Mouse (Mus musculus): ENCODE data around the gene Tmcc2. TPM values are rescaled to one million over a fixed set of nuclear protein-coding genes. Genes with fewer than 3 reads are reported as not detected.

Gene Tmcc2
- polyA plus RNA-seq, 2 experiments from 2014 or later, result 0.54 to 1.6 TPM

DNA sequence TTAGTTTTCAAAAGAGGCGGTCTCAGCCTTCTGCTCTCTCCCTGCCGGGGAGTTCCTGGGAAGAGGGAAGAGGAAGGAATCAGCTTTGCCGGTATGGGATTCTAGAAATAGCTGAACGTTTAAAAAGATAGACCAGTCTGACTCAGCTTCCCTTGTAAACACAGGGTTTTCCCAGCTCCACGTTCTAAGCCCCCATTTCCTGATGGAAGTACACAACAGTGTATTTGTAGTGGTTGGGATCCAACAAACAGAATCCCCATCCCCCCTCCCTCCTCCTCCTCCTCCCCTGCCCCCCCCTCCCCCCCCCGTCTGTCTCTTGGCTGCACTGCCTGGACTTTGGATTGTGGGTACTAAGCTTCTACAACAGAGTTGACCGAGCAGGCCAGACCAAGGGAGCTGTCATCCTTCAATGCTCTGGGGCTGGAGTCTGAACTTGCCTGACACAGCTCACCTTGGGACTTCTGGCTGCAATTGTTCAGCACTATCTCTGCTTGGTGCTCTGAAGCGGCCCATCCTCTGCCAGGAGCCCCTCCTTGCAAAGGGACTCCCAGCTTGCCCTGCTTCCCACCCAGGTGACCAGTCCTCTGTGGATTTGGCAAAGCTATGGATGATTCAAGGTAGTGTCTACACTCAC is 52.9 kb downstream of the Tmcc2 start:
- ATAC-seq, result no peak

GRCm38 (mm10) chr1:132336921-132337320 is 54.2 kb downstream of the Tmcc2 start:
- ATAC-seq, result no peak

- ATAC-seq, result no peak
Observed at GRCm38 (mm10) chr1:132335378-132335965, 55.6 kb downstream of the Tmcc2 start.

DNA sequence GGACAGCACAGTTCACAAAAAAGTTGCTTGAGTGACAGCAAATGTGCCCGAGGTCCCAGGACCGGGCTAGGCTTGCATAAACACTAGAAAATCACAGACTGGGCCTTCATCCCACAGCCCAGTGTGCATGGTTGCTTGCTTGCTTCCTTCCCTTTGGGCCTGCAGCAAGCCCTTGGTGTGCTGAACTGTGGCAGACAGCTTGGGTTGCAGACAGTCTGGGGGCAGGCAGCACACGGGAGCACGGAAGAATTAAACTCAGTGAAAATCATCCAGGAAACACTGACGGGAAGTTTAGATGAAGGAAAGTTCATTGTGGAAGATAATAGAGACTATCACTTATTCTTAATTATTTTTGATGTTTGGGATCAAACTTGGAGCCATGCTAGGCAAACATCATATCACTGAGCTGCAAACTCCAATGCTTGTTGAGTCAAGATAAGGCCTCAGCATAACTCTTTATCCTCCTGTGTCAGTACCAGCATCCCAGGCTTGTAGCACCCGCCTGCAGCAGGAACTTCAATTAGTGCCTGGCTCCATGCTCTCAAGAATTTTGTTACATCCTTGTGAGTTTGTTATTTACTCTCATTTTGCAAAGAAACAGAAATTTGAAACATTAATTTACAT is 56.8 kb downstream of the Tmcc2 start:
- no peak for ATAC-seq

DNA sequence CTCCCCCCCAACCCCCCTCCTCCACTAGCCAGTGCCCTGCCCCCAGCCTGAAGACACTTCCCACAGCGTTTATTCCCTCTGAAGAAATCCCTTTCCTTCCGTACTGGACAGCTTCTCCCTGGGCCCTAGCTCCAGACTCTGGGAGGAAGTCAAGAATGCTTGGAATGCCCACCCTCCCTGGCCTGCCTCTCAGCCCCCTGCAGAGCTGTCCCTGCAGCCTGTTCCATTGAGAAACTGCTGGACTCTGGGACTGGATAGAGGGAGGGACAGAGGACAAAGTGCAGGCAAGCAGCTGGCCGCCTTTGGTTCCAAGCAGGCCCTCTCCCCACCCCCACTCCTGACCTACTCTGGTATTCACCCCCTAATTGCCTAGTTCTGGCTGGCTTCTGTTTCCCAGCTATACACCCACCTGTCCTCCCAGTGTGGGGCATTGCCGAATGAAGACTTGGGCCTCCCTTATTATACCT is 57.4 kb downstream of the Tmcc2 start:
- no peak for ATAC-seq

DNA sequence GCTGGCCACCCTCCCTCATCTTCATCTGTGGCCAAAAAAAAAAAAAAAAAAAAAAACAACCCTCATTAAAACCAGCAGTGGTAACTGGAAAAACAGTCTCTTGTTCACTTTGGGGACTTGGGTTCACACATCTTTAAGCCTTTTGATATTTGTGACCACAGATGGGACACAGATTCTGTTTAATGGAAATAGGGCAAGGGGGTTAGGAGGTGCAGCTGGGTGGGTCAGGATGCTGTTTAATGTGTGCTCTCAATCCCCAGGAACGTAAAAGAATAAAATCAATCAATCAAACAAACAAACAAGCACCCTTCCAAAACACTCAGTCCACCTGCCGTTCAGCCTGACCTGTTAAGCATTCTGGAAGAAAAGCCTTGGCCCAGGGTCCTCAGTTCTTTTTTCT is 57.9 kb downstream of the Tmcc2 start:
- no peak for ATAC-seq

GRCm38 (mm10) chr1:132331283-132331682 is 59.8 kb downstream of the Tmcc2 start:
- no peak for ATAC-seq

DNA sequence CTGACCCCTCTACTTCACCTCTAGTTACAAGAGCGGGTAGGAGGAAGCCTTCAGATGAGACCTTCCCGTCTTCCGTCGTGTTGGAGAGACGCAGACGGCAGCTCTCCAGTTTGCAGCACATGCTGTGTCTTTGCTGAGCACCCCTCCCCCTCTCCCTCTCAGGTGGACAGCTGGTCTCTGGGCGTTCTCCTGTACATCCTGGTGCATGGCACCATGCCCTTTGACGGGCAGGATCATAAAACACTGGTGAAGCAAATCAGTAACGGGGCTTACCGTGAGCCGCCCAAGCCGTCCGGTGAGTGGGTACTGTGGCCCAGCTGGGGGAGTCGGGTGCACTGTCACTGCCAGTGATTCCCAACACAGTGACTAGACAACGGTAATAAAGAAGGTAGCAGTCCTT is 60.7 kb downstream of the Tmcc2 start:
- no peak for ATAC-seq

DNA sequence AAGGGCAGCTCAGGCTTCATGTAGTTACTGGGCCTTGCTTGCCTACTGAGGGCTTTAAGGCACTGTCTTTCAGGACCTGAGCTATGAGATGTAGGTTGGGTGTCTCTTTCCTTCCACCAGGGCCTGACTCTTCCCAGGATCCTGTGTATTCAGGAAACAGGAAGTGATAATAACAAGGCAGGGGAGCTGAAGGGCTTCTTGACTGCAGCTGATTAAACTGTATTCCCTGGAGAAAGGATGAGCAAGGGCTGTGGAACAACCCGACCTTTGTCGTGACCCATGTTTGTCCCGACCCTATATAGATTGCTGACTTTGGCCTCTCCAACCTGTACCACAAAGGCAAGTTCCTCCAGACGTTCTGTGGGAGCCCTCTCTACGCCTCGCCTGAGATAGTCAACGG is 61.4 kb downstream of the Tmcc2 start:
- no peak for ATAC-seq

DNA sequence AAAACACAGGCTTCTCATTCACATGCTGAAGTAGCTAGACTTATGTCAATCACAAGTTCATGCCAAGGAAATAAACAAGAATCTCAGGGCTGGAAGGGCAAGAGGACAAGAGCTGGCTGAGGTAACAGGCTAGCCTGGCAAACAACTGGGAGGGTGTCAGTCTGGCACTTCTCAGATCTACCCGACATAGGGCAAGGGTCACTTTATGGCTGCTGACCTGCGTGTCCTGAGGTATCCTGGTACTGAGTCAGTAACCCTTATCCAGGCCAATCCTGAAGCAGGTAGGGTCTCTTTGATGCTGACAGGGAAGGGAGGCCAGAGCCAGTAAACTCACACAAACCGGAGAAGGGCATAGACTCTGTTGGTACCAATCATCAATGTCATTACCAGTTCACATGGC is 62.5 kb downstream of the Tmcc2 start:
- ATAC-seq, result no peak

GRCm38 (mm10) chr1:132327477-132327876 is 63.6 kb downstream of the Tmcc2 start:
- ATAC-seq, result no peak

DNA sequence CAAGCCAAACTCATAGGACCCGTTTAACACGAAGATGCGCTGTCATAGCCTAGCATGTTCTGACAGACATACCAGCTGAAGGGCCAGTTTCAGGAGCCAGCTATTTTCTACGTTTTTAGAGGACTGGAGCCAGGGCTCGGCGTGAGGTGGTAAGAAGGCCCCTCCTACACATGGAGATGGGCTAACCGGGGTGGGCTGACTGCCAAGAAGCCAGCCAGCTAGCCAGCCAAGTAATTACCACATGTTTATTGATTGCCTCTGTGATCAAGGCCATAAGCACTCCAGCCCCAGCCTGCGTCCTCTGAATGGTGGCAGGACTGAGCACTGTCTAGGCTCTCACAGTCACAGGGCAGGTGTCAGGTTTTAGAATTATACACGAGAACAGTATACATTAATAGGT is 64.3 kb downstream of the Tmcc2 start:
- no peak for ATAC-seq

DNA sequence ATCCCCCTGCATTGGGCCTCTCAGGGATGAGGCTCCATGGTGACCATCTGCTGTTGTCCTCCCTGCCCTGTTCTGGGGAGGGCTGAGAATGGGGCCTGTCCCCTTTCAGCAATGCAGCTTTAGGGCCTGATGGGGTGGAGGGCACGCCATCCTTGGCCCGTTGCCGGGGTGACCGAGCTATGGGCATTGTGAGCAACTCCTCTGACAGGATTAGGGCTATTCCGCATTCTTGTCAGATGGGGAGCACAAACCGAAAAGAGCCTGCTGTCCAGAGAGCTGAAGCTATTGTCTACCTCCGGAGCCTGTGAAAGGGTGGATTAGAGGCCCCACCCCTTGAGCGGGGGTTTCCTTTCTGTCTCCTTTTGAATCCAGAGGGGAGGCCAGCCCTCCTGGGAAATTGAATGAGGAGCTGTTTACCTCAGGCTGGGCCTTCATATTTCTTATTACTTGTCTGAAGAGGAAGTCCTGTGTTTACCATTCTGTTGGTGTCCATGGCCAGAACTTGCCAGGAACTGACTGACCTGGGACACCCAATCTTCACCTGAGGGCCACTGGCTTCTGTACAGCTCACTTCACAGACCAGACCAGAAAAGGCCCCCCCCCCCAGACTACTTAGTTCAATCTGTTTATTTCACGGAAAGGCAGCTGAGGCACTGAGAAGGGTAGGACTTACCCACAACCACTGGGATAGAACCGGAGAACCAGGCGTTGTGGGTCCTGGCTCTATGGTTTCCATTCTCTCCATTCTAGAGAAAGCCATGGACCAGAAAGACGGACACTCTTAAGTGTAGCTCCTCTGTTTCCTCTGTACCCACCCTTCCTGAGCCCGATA is 68.2 kb downstream of the Tmcc2 start:
- no peak for ATAC-seq

DNA sequence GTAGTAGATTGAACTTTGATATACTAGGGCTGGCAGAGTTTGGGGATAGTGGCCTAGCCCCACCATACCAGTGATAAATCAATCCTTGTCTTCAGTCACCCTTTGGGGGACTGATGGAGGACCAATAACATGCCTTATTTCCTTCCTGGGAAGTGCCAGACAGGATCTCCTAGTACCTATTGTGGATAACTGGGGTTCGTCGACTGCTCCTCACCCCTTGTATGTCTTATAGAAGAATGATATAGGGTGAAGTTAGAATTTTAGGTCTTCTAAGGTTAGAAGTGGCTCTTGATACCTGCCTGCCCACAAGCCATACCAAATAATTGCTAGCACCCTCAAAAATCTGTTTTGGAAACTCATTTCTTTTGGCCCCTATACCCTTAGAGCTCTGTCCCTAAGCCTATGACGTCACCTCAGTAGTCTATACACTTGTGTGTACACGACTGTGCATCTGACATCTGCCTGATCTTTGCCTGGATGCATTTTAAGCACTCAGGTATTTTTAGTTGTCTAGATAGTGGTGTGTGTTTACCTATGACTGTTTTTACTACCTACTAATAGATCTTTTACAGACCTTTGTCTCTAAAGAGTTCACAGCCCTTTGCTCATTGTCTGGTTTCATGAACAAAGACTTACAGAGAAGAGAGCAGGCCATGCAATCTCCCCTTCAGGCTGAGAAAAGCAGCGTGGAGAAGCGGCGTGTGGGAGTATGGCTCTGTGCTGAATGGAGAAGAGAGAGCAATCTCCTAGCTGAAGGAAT is 69.1 kb downstream of the Tmcc2 start:
- no peak for ATAC-seq

DNA sequence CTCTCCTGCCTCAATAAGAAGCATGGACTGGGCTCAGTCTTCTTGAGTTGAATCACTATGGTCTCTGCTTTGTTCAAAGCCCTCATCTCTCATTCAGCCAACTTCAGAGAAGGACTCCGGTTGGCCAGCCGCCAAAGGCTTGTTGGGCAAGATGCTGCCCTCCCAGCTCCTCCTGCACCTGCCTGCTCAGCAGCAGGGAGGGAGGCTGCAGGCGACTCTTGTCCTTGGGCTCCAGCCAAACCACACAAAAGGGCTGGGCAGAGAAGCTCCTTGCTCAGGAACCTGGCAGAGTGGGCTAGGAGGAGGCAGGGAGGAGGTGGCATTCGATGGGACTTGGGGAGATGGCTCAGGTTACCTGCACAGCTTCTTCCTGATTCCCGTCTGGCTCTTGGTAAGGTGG is 71.8 kb downstream of the Tmcc2 start:
- no peak for ATAC-seq

DNA sequence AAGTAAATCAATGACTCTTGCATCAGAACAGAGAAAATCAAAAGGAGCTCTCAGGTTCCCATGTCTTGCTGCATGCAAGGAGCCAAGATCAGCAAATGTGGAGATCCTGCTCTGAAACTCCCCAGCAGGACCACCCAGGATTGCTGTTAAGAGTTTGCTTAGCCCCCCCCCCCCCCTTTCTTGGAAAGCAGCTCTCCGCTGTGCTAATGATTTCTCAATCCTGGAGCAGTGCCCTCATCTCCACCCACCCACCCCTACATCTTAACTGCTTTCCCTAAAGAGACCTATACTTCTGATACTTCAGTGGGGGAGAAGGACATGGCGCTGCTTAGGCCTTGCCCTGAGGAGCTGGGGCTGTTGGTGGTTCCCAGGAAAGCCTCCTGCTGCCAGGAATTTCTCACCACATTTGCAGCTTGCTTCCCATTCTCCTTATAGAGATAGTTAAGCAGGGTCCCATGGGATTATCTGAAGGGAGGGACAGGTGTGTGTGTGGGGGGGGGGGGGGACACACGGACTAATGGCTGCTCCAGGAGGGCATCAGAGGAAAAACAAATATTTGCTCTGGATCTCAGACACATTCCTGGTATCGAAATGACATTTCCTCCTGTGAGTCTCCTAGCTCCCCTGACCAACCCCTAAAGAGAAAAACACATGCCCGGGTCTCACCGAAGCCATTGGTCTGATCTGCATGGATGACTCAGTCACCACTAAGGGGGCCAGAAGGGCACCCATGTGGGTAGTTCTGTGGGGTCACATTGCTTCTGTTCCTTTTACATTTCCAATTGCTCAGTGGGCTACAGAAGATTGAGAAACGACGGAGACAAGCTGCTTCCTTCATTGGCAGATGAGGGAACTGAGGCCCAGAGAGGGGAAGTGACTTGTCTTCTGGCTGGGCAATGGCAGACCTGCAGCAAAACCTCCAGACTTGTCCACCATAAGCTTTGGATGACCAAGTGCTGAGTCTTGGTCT is 72.9 kb downstream of the Tmcc2 start:
- no peak for ATAC-seq

DNA sequence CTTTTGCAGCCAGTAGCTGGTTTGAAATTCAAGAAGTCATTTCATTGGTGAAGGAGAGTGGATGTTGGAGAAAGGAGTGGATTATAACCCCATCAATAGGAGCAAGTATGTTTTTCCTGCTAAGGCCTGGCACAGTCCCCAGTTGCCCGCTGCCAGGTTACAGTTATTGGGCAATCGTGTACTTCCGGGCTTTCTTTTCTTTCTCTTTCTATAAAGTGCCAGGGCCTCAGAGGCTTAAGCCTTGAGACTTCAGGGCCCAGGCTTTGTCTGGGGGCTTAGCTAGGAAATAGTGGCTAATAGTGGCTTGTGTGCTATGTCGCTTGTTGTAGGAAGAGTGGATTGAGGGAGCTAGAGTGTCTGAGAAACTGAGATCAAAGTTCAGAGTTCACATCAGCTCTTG is 73.7 kb downstream of the Tmcc2 start:
- ATAC-seq, result no peak

- no peak for ATAC-seq
Observed at GRCm38 (mm10) chr1:132316625-132316994, 74.5 kb downstream of the Tmcc2 start.

GRCm38 (mm10) chr1:132315889-132316624 is 75.0 kb downstream of the Tmcc2 start, which contains the start of gene Nuak2:
Gene Nuak2, plus strand, starts transcription at chr1:132316126.
- peak; percentile 94 for ATAC-seq

GRCm38 (mm10) chr1:132312703-132313102 is 78.4 kb downstream of the Tmcc2 start:
- peak; percentile 29 for ATAC-seq

DNA sequence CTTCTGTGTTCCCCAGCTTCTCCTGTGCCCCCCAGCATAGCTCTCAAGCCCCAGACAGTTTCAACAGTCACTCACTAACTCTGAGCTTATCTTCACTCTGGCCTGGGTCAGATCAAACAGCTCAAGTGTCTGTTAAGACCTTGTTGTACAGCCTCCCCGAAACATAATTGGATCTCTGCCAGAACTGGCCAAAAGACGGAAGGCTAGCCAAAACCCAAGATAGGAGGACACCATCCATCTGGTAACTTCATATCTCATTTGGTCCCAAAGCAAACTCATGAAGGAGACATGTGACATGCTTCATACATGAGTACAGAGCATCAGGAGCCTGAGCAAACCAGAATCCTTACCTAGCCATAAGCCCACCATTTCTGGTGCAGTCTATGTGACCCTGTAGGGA is 79.0 kb downstream of the Tmcc2 start:
- no peak for ATAC-seq

Data from activated CD4-positive, CD25-positive, alpha-beta regulatory T cell, adult 4 months (primary cell).